Mouse (Mus musculus): ENCODE data around the gene Pcgf2.

The Pcgf2 gene

DNA sequence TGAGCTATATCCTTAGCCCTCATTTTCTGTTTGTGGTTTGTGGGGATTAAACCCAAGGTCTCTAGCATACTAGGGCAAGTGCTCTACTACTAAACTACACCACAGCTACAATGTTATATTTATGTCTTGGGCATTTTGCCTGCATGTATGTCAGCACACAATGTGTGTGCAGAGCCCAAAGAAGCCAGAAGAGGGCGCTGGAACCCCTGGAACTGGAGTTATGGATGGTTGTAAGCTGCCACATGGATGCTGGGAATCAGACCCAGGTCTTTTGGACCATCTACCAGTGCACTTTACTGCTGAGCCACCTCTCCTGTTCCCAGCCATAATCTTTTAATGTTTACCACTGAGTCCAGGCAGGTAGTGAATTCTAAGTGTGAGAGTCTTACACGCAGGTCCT is 57.6 kb downstream of the Pcgf2 start:
- no peak for DNase-seq

DNA sequence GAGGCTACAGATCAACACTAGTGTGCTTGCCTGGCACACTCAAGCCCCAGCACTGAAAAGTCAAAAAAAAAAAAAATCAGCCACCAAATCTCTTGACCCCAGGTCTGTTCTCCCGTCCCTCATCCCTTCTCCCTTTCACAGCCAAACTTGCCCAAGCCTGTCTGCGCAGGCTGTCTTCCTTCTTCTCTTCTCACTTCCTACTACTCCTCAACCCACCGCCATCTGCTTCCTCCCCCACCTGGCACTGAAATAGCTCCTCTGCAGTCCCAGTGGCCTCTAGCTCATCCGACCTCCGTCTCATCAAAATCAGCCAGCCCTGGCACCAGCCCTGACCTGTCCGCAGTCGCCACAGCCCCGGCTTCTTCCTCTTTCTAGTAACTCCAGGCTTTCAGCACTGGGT is 58.6 kb downstream of the Pcgf2 start:
- no peak for DNase-seq

Data from retina, postnatal 1 day (tissue).